In genomic region chr3:146993834-146994669, GRCm38 (mm10) we compare ENCODE assay signal across 8 mouse cellular contexts.
DNase-seq lines count a peak whose midpoint lies in the region; ATAC-seq and TF ChIP-seq lines count a peak whose summit lies in the region.

No protein-coding gene starts in this region.

- H3K4me3 ChIP-seq in kidney, adult 2 months (ENCODE audit: insufficient read depth, low read depth, low read length): no peak overlapping the region
- H3K4me3 ChIP-seq in heart, embryonic 15.5 days: 0 out of 2 replicates have a peak overlapping the region, but pooled peaks have one; percentile 1
- no peak overlapping the region for H3K4me3 ChIP-seq in lung, postnatal 0 days (ENCODE audit: low read depth, low read length)

- no peaks in the 10 kb centered on the region for H3K36me3 ChIP-seq in kidney, adult 2 months (ENCODE audit: control insufficient read depth, insufficient read depth, low read length)
- H3K36me3 ChIP-seq in heart, embryonic 15.5 days: no peaks in the 10 kb centered on the region
- no peaks in the 10 kb centered on the region for H3K36me3 ChIP-seq in lung, postnatal 0 days (ENCODE audit: insufficient read depth, low read length)

- no peak overlapping the region for H3K27ac ChIP-seq in kidney, adult 2 months (ENCODE audit: insufficient read depth, low read depth, low read length)
- H3K27ac ChIP-seq in heart, embryonic 15.5 days: no peak overlapping the region
- no peak overlapping the region for H3K27ac ChIP-seq in lung, postnatal 0 days (ENCODE audit: low read length)

- peak; percentile 6 for DNase-seq in kidney, adult 2 months
- DNase-seq in kidney, adult 8-10 months: no peak
- peak; percentile 67 for DNase-seq in embryo, embryonic 9.5 days (ENCODE audit: extremely low spot score)
- DNase-seq in layer of hippocampus, adult 8-10 months (ENCODE audit: low spot score in 2 of 2): peak; percentile 14 to 50
- peak; percentile 76 for DNase-seq in lung, postnatal 0 days (ENCODE audit: low spot score)
- DNase-seq in retina, embryonic 14.5 days (ENCODE audit: low spot score): peak; percentile 74
- DNase-seq in B cell, adult 2 months: no peak

- H3K27me3 ChIP-seq in kidney, adult 2 months (replicated peaks; ENCODE audit: control insufficient read depth, insufficient read depth, low read length): no peaks in the 10 kb centered on the region; the same call in 1 of the 2 replicates
- no peaks in the 10 kb centered on the region for H3K27me3 ChIP-seq in heart, embryonic 15.5 days
- H3K27me3 ChIP-seq in lung, postnatal 0 days (replicated peaks; ENCODE audit: insufficient read depth, low read length): no peaks in the 10 kb centered on the region

- TF ChIP-seq CTCF in kidney, adult 2 months (conservative IDR thresholded peaks at IDR 0.05; ENCODE audit: insufficient read depth, insufficient read length, low read depth, low read length): peak; percentile 55; the same call in 1 of the 2 replicates
- TF ChIP-seq CTCF in lung, postnatal 0 days (IDR thresholded peaks at IDR 0.05): peak; percentile 75

- TF ChIP-seq EP300 in lung, postnatal 0 days (IDR thresholded peaks at IDR 0.05): no peak

- H3K9ac ChIP-seq in heart, embryonic 15.5 days: no peak overlapping the region
- H3K9ac ChIP-seq in lung, postnatal 0 days (replicated peaks; ENCODE audit: low read depth): no peak overlapping the region

- ATAC-seq in heart, embryonic 15.5 days (replicated peaks; ENCODE audit: insufficient number of reproducible peaks, insufficient read depth, low FRiP score, low read depth): no peak
- peak; percentile 52; the same call in 1 of the 2 replicates for ATAC-seq in lung, postnatal 0 days

- TF ChIP-seq POLR2A in kidney, adult 2 months (IDR thresholded peaks at IDR 0.05; ENCODE audit: low read depth, low read length): no peak

- H3K4me1 ChIP-seq in kidney, adult 2 months (ENCODE audit: control insufficient read depth, insufficient read depth, low read length): no peaks in the 10 kb centered on the region
- H3K4me1 ChIP-seq in heart, embryonic 15.5 days (replicated peaks): peaks cover 1% of the 10 kb centered on the region
- H3K4me1 ChIP-seq in lung, postnatal 0 days (ENCODE audit: insufficient read depth, low read depth, low read length): no peaks in the 10 kb centered on the region

- peak overlapping the region; percentile 24; the same call in 1 of the 2 replicates for H3K4me2 ChIP-seq in heart, embryonic 15.5 days
- peak overlapping the region; percentile 9; the same call in 1 of the 2 replicates for H3K4me2 ChIP-seq in lung, postnatal 0 days (replicated peaks; ENCODE audit: low read depth, low read length)

- 24% methylated on average over 26 of the region's 26 CpGs for WGBS in kidney, adult 2 months
- 43% methylated on average over 26 of the region's 26 CpGs for WGBS in heart, embryonic 15.5 days
- WGBS in lung, postnatal 0 days: 33% methylated on average over 26 of the region's 26 CpGs

- H3K9me3 ChIP-seq in heart, embryonic 15.5 days (replicated peaks): no peaks in the 10 kb centered on the region
- no peaks in the 10 kb centered on the region for H3K9me3 ChIP-seq in lung, postnatal 0 days (ENCODE audit: low read length)

Comparison
In these comparisons a context has a peak if more than half of its experiments do, and no peak if none do; other contexts are left out.
1. DNase-seq: peak in kidney, adult 2 months (single experiment), embryo, embryonic 9.5 days (single experiment), layer of hippocampus, adult 8-10 months (2 of 2), lung, postnatal 0 days (single experiment) and retina, embryonic 14.5 days (single experiment); none in kidney, adult 8-10 months (0 of 2) and B cell, adult 2 months (0 of 2).